Mouse (Mus musculus) liver, postnatal 0 days (tissue): Measurements from ENCODE around the gene Zfp592.

Experiments used
- CTCF ChIP-seq: sonication (generic); IDR thresholded peaks from 2 replicates; pipeline ENCODE4 v1.5.1; 2016; ENCODE audit warnings: antibody characterized with exemption, low read depth
- EP300 ChIP-seq: IDR thresholded peaks from 2 replicates; pipeline ENCODE4 v1.6.1; 2016; ENCODE audit warnings: antibody characterized with exemption, low read depth, mild to moderate bottlenecking

- TF ChIP-seq CTCF = no peak
- TF ChIP-seq EP300 = no peak
Measured at GRCm38 (mm10) chr7:81066714-81067113, 73.2 kb downstream of the Zfp592 start.
